Mouse (Mus musculus) bone marrow, adult 2 months (tissue): ENCODE results near the gene Cldn24. TPM values are rescaled to one million over a fixed set of nuclear protein-coding genes. Genes with fewer than 3 reads are reported as not detected.

ENCODE experiments used
- H3K27ac ChIP-seq: fragments of 200-500 bp; 2 replicates; pipeline ENCODE4 v1.5.1; 2012; ENCODE audit warnings: low read depth, mild to moderate bottlenecking, control low read depth, inconsistent platforms, low read length; ENCODE audit not compliant: control insufficient read depth, poor library complexity, insufficient read depth
- H3K4me1 ChIP-seq: fragments of 200-500 bp; 2 replicates; pipeline ENCODE4 v1.6.1; 2011; ENCODE audit warnings: low read length; ENCODE audit not compliant: control insufficient read depth, insufficient read depth
- H3K4me3 ChIP-seq: fragments of 200-500 bp; replicated peaks from 2 replicates; pipeline ENCODE3; 2011; ENCODE audit warnings: mild to moderate bottlenecking, low read depth, low read length, control low read depth; ENCODE audit not compliant: control insufficient read depth
- CTCF ChIP-seq: fragments of 200-500 bp; IDR thresholded peaks from 2 replicates; pipeline ENCODE4 v1.5.1; 2011; ENCODE audit warnings: low read length, control low read depth; ENCODE audit not compliant: control insufficient read depth, insufficient read depth
- POLR2A ChIP-seq: fragments of 200-500 bp; IDR thresholded peaks from 2 replicates; pipeline ENCODE4 v1.6.1; 2011; ENCODE audit warnings: low read depth, mild to moderate bottlenecking, control low read depth, low read length, borderline replicate concordance; ENCODE audit not compliant: control insufficient read depth
- WGBS: fragments of 180-500 bp; shearing (Covaris S2); methylation state at CpG from one replicate; pipeline ENCODE4 v1.1.7; 2018; 5-methylcytosine and 5-hydroxymethylcytosine counted together
- polyA plus RNA-seq: library from polyadenylated mRNA; stranded (reverse); fragments of >200 nt; gene quantifications from 2 replicates; pipeline ENCODE4 v1.2.4, GENCODE M21; 2011; ENCODE audit warnings: low replicate concordance; ENCODE audit not compliant: missing spikeins, insufficient read depth, insufficient read length

Gene Cldn24
- polyA plus RNA-seq, 1 experiment = not detected

DNA sequence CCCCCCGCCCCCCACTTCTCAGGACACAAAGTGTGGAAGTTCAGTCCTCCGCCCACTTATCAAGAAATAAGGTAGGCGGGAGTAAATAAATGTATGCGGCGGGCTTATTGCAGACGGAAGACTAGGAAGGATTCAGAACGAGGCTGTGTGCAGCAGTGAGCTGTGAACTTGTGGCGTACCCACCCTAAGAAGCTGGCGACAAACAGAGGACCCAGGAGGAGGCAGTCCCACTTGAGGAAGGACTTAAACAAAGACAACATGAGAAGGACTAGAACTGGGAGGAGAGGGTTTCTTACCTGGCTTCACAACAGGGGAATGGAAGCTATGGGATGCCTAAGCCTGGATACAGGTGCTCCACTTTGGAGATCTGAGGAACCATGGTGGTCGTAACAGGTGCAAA is 21.7 kb downstream of the Cldn24 start:
- 88% methylated on average over 10 of the region's 10 CpGs for WGBS
- Histone ChIP-seq H3K4me1 (no peaks in the 10 kb centered on the region), H3K27ac (no peak overlapping the region), H3K4me3 (no peak overlapping the region)
- no peak for TF ChIP-seq POLR2A
- TF ChIP-seq CTCF = no peak

DNA sequence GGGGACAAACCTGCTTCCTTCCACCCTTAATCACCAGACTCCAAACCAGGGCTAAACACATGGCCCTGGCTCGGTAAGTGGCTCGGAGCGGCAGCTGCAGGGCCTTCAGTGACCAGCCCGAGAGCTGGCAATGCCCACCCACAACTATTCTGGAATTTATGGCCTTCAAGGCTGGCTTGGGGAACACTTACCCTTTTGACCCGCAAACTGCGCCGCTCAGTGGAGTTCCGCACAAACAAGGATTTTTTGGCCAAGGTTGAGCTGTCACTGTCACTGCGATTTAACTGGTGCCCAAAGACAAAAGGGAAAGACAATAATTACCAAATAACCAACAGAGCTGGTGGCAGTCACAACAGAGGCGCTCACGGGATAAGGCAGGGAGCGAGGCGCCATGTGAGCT is 24.0 kb downstream of the Cldn24 start:
- Histone ChIP-seq H3K4me3 (no peak overlapping the region), H3K4me1 (no peaks in the 10 kb centered on the region; the same call in 1 of the 2 replicates), H3K27ac (no peak overlapping the region)
- TF ChIP-seq POLR2A (no peak), CTCF (no peak)
- WGBS = 88% methylated on average over 13 of the region's 13 CpGs

DNA sequence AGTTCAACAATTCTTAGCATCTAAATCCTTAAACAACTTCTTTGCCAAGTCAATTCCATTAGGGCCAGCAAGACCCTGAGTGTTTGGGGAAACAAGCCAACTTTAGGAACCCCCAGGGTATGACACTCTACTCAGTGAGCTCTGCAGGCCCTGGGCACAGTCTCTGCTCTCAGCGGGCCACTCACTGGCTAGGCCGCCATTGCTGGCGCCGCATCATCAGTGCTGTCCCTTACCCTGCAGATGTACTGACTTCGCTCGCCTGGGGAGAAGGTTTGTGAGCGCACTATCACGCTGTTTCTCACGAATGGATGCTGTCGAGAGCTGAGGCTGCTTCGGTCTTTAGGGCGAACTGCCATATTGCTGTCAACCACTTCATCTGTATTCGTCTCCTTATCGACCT is 25.2 kb downstream of the Cldn24 start:
- no peaks in the 10 kb centered on the region; the same call in 1 of the 2 replicates for H3K4me1 ChIP-seq
- 88% methylated on average over 14 of the region's 14 CpGs for WGBS
- H3K27ac ChIP-seq = no peak overlapping the region
- no peak overlapping the region for H3K4me3 ChIP-seq
- TF ChIP-seq CTCF = no peak
- no peak for TF ChIP-seq POLR2A

DNA sequence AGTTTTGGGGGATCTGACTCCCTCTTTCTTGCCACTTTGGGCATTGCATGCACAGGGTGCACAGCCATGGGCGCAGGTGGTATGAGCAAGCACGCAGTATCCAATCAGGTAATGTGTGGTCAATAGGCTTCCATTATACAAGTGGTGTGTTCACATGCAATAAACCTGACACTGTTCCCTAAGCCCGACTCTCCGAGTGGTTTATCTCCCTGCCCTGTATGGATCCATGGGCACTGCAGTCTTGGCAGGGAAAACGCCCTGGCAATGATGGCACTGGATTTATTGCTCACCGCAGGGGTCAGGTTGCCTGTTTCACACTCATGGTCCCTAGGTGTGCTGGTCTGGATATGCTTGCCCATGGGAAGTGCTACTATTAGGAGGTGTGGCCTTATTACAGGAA is 26.0 kb downstream of the Cldn24 start:
- Histone ChIP-seq H3K4me3 (no peak overlapping the region), H3K27ac (no peak overlapping the region), H3K4me1 (no peaks in the 10 kb centered on the region; the same call in 1 of the 2 replicates)
- 95% methylated on average over 6 of the region's 6 CpGs for WGBS
- TF ChIP-seq CTCF = no peak
- TF ChIP-seq POLR2A = no peak

DNA sequence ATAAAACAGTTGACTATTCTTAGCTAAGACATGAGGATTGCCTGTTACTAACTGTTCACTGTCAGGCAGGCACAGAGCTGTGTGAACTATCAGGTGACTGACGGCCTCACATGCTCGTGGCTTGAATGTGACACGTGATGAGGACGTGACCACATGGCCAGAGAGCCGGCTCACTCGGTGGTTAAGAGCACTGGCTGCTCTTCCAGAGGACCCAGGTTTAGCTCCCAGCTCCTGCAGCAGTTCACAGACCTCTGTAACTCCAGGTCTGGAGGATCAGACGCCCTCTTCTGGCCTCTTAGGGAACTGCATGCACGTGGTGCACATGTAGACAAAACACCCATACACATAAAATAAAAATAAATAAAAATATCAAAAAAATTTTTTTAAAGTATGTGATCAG is 27.9 kb downstream of the Cldn24 start:
- WGBS = 76% methylated on average over 8 of the region's 8 CpGs

DNA sequence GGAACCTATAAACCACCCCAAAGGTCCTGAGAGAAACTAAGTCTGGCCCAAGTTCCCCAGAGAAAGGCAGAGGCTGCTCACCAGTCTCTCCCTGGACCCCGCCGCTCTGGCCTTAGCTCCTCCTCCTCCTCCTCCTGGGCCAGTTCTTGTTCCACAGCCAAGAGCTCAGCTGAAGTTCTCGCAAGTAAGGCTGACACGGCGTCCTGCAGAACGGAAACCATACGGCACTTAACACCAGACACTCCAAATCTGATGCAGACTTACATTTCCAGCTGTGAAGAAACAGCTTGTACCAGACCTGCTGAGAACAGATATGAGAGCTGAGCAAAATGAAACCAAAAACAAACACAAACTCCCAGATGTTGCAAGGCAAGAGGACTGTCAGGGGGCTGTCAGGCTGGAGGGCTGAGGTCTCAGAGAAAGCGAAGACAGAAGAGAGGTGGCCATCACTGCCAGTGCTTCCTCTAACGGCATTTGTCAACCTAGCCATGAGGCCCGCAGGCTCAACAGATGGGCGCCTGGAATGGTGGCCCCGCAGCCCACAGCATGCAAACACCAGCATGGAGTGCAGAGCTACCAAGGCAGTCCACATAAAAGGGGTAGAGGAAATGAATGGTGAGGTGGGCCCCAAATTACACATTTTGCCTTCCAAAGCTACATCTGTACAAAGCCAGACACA is 30.0 kb downstream of the Cldn24 start:
- Histone ChIP-seq H3K4me3 (peak overlapping the region; percentile 68), H3K27ac (no peak overlapping the region), H3K4me1 (no peaks in the 10 kb centered on the region; the same call in 1 of the 2 replicates)
- whole genome bisulfite sequencing = 2% methylated on average over 12 of the region's 12 CpGs
- no peak for TF ChIP-seq CTCF
- TF ChIP-seq POLR2A = no peak

More for the DNA sequence above, 27.9 kb downstream of the Cldn24 start:
- Histone ChIP-seq H3K4me3 (no peak overlapping the region), H3K4me1 (no peaks in the 10 kb centered on the region; the same call in 1 of the 2 replicates), H3K27ac (no peak overlapping the region)
- TF ChIP-seq CTCF = peak; percentile 36; the same call in 1 of the 2 replicates
- no peak for TF ChIP-seq POLR2A

DNA sequence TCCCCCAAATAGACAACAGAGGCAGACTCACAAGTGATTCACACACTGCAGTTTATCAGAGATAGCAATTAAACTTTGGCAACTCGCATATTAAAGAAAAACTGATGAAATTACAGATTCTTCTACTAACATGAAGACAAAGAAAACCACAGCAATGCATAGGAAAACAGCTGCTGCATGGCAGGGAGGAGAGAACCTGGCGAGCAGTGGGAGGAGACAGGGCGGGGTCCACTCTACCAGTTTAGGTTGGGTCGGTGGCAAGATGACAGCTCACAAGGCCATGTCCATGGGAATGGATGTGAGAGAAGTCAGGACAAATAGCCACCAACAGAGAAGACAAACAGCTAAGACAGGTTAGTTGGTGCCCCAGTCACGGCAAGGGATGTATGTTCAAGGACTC is 30.8 kb downstream of the Cldn24 start:
- H3K4me3 ChIP-seq = no peak overlapping the region
- WGBS = 61% methylated on average over 5 of the region's 5 CpGs
- H3K27ac ChIP-seq = no peak overlapping the region
- no peak for TF ChIP-seq CTCF
- TF ChIP-seq POLR2A = no peak
- no peaks in the 10 kb centered on the region; the same call in 1 of the 2 replicates for H3K4me1 ChIP-seq

DNA sequence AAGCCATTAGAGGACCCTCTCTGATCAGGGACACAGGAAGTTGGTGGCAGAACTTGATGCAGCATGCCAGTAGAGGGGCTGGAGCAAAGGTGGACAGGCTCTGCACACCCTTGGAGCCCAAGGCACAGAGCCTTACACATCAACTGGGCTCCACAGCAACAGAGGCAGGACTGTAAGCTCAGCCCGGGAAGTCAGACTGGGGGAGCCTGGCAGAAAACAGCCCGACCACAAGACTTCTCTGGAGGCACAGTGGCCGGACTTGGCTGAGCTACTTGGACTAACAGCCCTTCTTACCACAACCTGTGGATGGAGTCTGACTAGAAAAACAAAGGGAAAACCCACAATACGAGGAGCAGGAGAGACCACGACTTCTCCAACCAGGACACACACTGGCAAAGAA is 31.4 kb downstream of the Cldn24 start:
- no peak overlapping the region for H3K4me3 ChIP-seq
- TF ChIP-seq POLR2A (no peak), CTCF (no peak)
- no peak overlapping the region for H3K27ac ChIP-seq
- WGBS = 67% methylated on average over 5 of the region's 5 CpGs
- H3K4me1 ChIP-seq = no peaks in the 10 kb centered on the region; the same call in 1 of the 2 replicates
